Comparison of ENCODE assay signal across 22 mouse cellular contexts in genomic region chr6:99369156-99369555, GRCm38 (mm10).
DNase-seq lines count a peak whose midpoint lies in the region; ATAC-seq and TF ChIP-seq lines count a peak whose summit lies in the region.
"Had no signal": no experiment of that assay in that cellular context is flagged by ENCODE, and none has a peak within 500 bp of the region (broad histone marks: within the 10 kb centered on the region; RNA-seq: fewer than 3 reads in every experiment).

No protein-coding gene starts in this region.

- H3K9ac ChIP-seq in heart, adult 2 months (ENCODE audit: low read depth, low read length) = no peak overlapping the region
- no peak overlapping the region for H3K9ac ChIP-seq in stomach, embryonic 15.5 days
- H3K9ac ChIP-seq in stomach, postnatal 0 days (ENCODE audit: low read length) = no peak overlapping the region
- H3K9ac ChIP-seq in stomach, embryonic 16.5 days (ENCODE audit: low read length) = no peak overlapping the region
- H3K9ac ChIP-seq: embryonic facial prominence, embryonic 12.5 days; forebrain, embryonic 12.5 days; forebrain, postnatal 0 days had no signal

- 0 out of 2 replicates have a peak overlapping the region, but pooled peaks have one; percentile 22 for H3K27ac ChIP-seq in heart, embryonic 10.5 days
- no peak overlapping the region for H3K27ac ChIP-seq in heart, adult 2 months
- peak overlapping the region; percentile 5; the same call in 1 of the 2 replicates for H3K27ac ChIP-seq in stomach, embryonic 15.5 days
- H3K27ac ChIP-seq in stomach, postnatal 0 days (replicated peaks) = no peak overlapping the region
- H3K27ac ChIP-seq in stomach, embryonic 16.5 days (ENCODE audit: low read length) = peak overlapping the region; percentile 63; the same call in 1 of the 2 replicates
- H3K27ac ChIP-seq: embryonic facial prominence, embryonic 10.5 days; embryonic facial prominence, embryonic 12.5 days; forebrain, embryonic 10.5 days; forebrain, embryonic 12.5 days had no signal

- no peak for TF ChIP-seq CTCF in heart, adult 2 months (IDR thresholded peaks at IDR 0.05)
- no peak for TF ChIP-seq CTCF in stomach, postnatal 0 days (IDR thresholded peaks at IDR 0.05; ENCODE audit: low read depth)

- 0 out of 2 replicates have a peak, but pooled peaks cover 4% of the 10 kb centered on the region for H3K36me3 ChIP-seq in heart, embryonic 10.5 days
- H3K36me3 ChIP-seq in heart, adult 2 months (ENCODE audit: control insufficient read depth, insufficient read depth, low read length) = peaks cover 2% of the 10 kb centered on the region
- H3K36me3 ChIP-seq in stomach, embryonic 15.5 days = no peaks in the 10 kb centered on the region
- H3K36me3 ChIP-seq in stomach, postnatal 0 days (ENCODE audit: control insufficient read depth, insufficient read depth, low read length) = no peaks in the 10 kb centered on the region; the same call in 1 of the 2 replicates
- H3K36me3 ChIP-seq in stomach, embryonic 16.5 days (ENCODE audit: control insufficient read depth, insufficient read depth, low read length) = no peaks in the 10 kb centered on the region
- H3K36me3 ChIP-seq: embryonic facial prominence, embryonic 12.5 days; forebrain, embryonic 12.5 days had no signal

- H3K4me1 ChIP-seq in heart, embryonic 10.5 days = peaks cover 12% of the 10 kb centered on the region
- peaks cover 2% of the 10 kb centered on the region for H3K4me1 ChIP-seq in heart, adult 2 months (ENCODE audit: control insufficient read depth, insufficient read depth, low read length)
- peaks cover 6% of the 10 kb centered on the region for H3K4me1 ChIP-seq in stomach, embryonic 15.5 days
- H3K4me1 ChIP-seq in stomach, postnatal 0 days (replicated peaks; ENCODE audit: control insufficient read depth, insufficient read depth) = no peaks in the 10 kb centered on the region
- H3K4me1 ChIP-seq in stomach, embryonic 16.5 days (ENCODE audit: control insufficient read depth, insufficient read depth, low read length) = peaks cover 3% of the 10 kb centered on the region; the same call in 1 of the 2 replicates
- H3K4me1 ChIP-seq: embryonic facial prominence, embryonic 12.5 days; forebrain, embryonic 12.5 days had no signal

- DNase-seq in heart, embryonic 10.5 days (ENCODE audit: low spot score) = no peak
- no peak for DNase-seq in heart, adult 2 months
- no peak for DNase-seq in stomach, postnatal 0 days (ENCODE audit: low spot score)
- DNase-seq in fat pad, adult 2 months (ENCODE audit: extremely low read depth, low read depth, low spot score) = peak; percentile 98
- DNase-seq in urinary bladder, adult 2 months (ENCODE audit: low spot score) = no peak
- no peak for DNase-seq in gastrocnemius, postnatal 25 days
- DNase-seq: adrenal gland, adult 8-10 months; adrenal gland, postnatal 14 days; cerebellum, adult 11-12 months; cerebellum, adult 2 months; cerebellum, adult 9-10 months; forebrain, postnatal 0 days had no signal

- TF ChIP-seq POLR2A in heart, adult 2 months (IDR thresholded peaks at IDR 0.05; ENCODE audit: insufficient read depth, low read depth, low read length) = no peak

- WGBS in heart, embryonic 10.5 days = 82% methylated on average over 3 of the region's 3 CpGs
- WGBS in heart, adult 2 months = 84% methylated on average over 3 of the region's 3 CpGs
- WGBS in stomach, embryonic 15.5 days = 83% methylated on average over 3 of the region's 3 CpGs
- 72% methylated on average over 3 of the region's 3 CpGs for WGBS in stomach, postnatal 0 days
- WGBS in stomach, embryonic 16.5 days = 81% methylated on average over 3 of the region's 3 CpGs

- H3K27me3 ChIP-seq in heart, embryonic 10.5 days (ENCODE audit: insufficient read depth, poor library complexity, severe bottlenecking) = no peaks in the 10 kb centered on the region
- H3K27me3 ChIP-seq in heart, adult 2 months (ENCODE audit: control insufficient read depth, insufficient read depth, low read length) = no peaks in the 10 kb centered on the region
- H3K27me3 ChIP-seq in stomach, embryonic 15.5 days (replicated peaks) = no peaks in the 10 kb centered on the region
- H3K27me3 ChIP-seq in stomach, postnatal 0 days (ENCODE audit: control insufficient read depth, insufficient read depth, low read length) = no peaks in the 10 kb centered on the region
- H3K27me3 ChIP-seq in stomach, embryonic 16.5 days (ENCODE audit: control insufficient read depth, insufficient read depth, low read length) = no peaks in the 10 kb centered on the region
- H3K27me3 ChIP-seq: embryonic facial prominence, embryonic 12.5 days; forebrain, embryonic 12.5 days; Patski had no signal

- H3K4me2 ChIP-seq in stomach, embryonic 15.5 days = no peak overlapping the region
- no peak overlapping the region for H3K4me2 ChIP-seq in stomach, postnatal 0 days (replicated peaks; ENCODE audit: low read depth)
- H3K4me2 ChIP-seq in stomach, embryonic 16.5 days (ENCODE audit: low read depth, low read length) = no peak overlapping the region
- H3K4me2 ChIP-seq: embryonic facial prominence, embryonic 12.5 days; forebrain, embryonic 12.5 days had no signal

- no peaks in the 10 kb centered on the region for H3K9me3 ChIP-seq in heart, embryonic 10.5 days
- no peaks in the 10 kb centered on the region for H3K9me3 ChIP-seq in stomach, embryonic 15.5 days
- no peaks in the 10 kb centered on the region for H3K9me3 ChIP-seq in stomach, postnatal 0 days (ENCODE audit: control insufficient read depth, low read length)
- no peaks in the 10 kb centered on the region for H3K9me3 ChIP-seq in stomach, embryonic 16.5 days (replicated peaks; ENCODE audit: control insufficient read depth, low read length)
- H3K9me3 ChIP-seq: embryonic facial prominence, embryonic 10.5 days; embryonic facial prominence, embryonic 12.5 days; forebrain, embryonic 10.5 days; forebrain, embryonic 12.5 days; G1E had no signal

- no peak for ATAC-seq in stomach, embryonic 15.5 days (ENCODE audit: insufficient read depth, low FRiP score, low read depth)
- no peak for ATAC-seq in stomach, postnatal 0 days (ENCODE audit: low FRiP score, low TSS enrichment)
- no peak for ATAC-seq in stomach, embryonic 16.5 days (ENCODE audit: insufficient read depth, low FRiP score)
- ATAC-seq: activated CD4-positive, CD25-positive, alpha-beta regulatory T cell, adult 4 months; forebrain, embryonic 14.5 days; forebrain, postnatal 0 days; Patski had no signal

- no peak overlapping the region for H3K4me3 ChIP-seq in heart, embryonic 10.5 days
- no peak overlapping the region for H3K4me3 ChIP-seq in heart, adult 2 months
- no peak overlapping the region for H3K4me3 ChIP-seq in stomach, embryonic 15.5 days (replicated peaks)
- H3K4me3 ChIP-seq in stomach, postnatal 0 days (ENCODE audit: low read depth, low read length) = no peak overlapping the region
- no peak overlapping the region for H3K4me3 ChIP-seq in stomach, embryonic 16.5 days (replicated peaks; ENCODE audit: low read length)
- H3K4me3 ChIP-seq: embryonic facial prominence, embryonic 10.5 days; embryonic facial prominence, embryonic 12.5 days; forebrain, embryonic 10.5 days; forebrain, embryonic 12.5 days had no signal

- intact Hi-C loops in heart, adult 2 months (cut with DNase I) = no loop called here

- H3K79me2 ChIP-seq in heart, adult 2 months (replicated peaks; ENCODE audit: control insufficient read depth, insufficient read depth, low read length) = no peaks in the 10 kb centered on the region

- TF ChIP-seq EP300 in heart, adult 2 months (IDR thresholded peaks at IDR 0.05; ENCODE audit: insufficient read depth, low read depth, low read length) = no peak
- TF ChIP-seq EP300 in stomach, postnatal 0 days (optimal IDR thresholded peaks at IDR 0.05) = no peak

Comparison
In these comparisons a context has a peak if more than half of its experiments do, and no peak if none do; other contexts are left out.
1. H3K27ac ChIP-seq: peak in heart, embryonic 10.5 days (single experiment), stomach, embryonic 15.5 days (single experiment) and stomach, embryonic 16.5 days (single experiment); none in heart, adult 2 months (single experiment) and stomach, postnatal 0 days (single experiment).